22 mouse cellular contexts compared by ENCODE assay signal in the genomic region with DNA sequence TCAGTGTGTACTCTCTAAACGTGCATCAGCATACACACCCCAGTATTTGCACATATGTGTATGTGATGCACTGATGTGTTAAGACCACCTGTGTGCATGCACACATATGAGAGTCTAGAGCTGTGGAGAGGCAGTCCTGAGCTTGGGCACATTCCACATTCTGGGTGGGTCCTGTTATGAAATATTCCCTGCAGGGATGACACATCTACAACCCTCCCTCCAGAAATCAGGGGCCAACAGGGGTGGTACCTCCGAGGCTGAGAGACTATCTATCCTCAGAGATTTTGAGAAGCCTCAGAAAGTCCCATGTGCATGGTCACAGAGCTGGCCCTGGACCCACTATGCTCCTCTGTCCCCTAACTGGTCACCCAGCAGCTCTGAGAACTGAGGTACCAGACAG. TPM values are rescaled to one million over a fixed set of nuclear protein-coding genes. Genes with fewer than 3 reads are reported as not detected.
DNase-seq lines count a peak whose midpoint lies in the region; ATAC-seq lines count a peak whose summit lies in the region.
"Had no signal": no experiment of that assay in that cellular context is flagged by ENCODE, and none has a peak within 500 bp of the region (broad histone marks: within the 10 kb centered on the region; RNA-seq: fewer than 3 reads in every experiment).

No protein-coding gene starts in this region.

- no peaks in the 10 kb centered on the region for H3K36me3 ChIP-seq in heart, embryonic 12.5 days
- H3K36me3 ChIP-seq: embryonic facial prominence, embryonic 10.5 days; embryonic facial prominence, embryonic 12.5 days; forebrain, embryonic 15.5 days had no signal

- intact Hi-C loops in gastrocnemius, postnatal 14 days (cut with DNase I; ENCODE audit: low total_unique reads), result no loop called here

- ATAC-seq in heart, embryonic 12.5 days (ENCODE audit: insufficient number of reproducible peaks, low FRiP score), result no peak
- ATAC-seq: activated CD4-positive, CD25-positive, alpha-beta regulatory T cell, adult 4 months; forebrain, embryonic 13.5 days; forebrain, embryonic 15.5 days; Patski had no signal

- no peak overlapping the region for H3K4me2 ChIP-seq in heart, embryonic 12.5 days
- H3K4me2 ChIP-seq: embryonic facial prominence, embryonic 12.5 days; forebrain, embryonic 13.5 days; forebrain, embryonic 15.5 days had no signal

- no peak overlapping the region for H3K27ac ChIP-seq in heart, embryonic 12.5 days (ENCODE audit: poor library complexity, severe bottlenecking)
- H3K27ac ChIP-seq: embryonic facial prominence, embryonic 10.5 days; embryonic facial prominence, embryonic 12.5 days; forebrain, embryonic 13.5 days; forebrain, embryonic 15.5 days had no signal

- no peak overlapping the region for H3K4me3 ChIP-seq in heart, embryonic 12.5 days
- H3K4me3 ChIP-seq: embryonic facial prominence, embryonic 10.5 days; embryonic facial prominence, embryonic 12.5 days; forebrain, embryonic 13.5 days; forebrain, embryonic 15.5 days had no signal

- DNase-seq in gastrocnemius, adult 18-20 months (ENCODE audit: low spot score), result peak; percentile 47
- DNase-seq in gastrocnemius, postnatal 4 days (ENCODE audit: low spot score in 2 of 2), result no peak
- DNase-seq in gastrocnemius, postnatal 25 days, result peak; percentile 22
- DNase-seq in gastrocnemius, postnatal 14 days, result no peak
- peak; percentile 36 for DNase-seq in urinary bladder, postnatal 14 days (ENCODE audit: low spot score)
- DNase-seq in urinary bladder, postnatal 4 days (ENCODE audit: low spot score in 2 of 2), result no peak
- DNase-seq: adrenal gland, adult 8-10 months; adrenal gland, postnatal 14 days; adrenal gland, postnatal 36 days; cerebellum, adult 11-12 months; cerebellum, adult 2 months; cerebellum, adult 9-10 months; cerebellum, postnatal 10 days; cerebellum, postnatal 25 days had no signal

- H3K4me1 ChIP-seq in heart, embryonic 12.5 days (replicated peaks), result peaks cover 7% of the 10 kb centered on the region
- H3K4me1 ChIP-seq: embryonic facial prominence, embryonic 12.5 days had no signal

- H3K9ac ChIP-seq in heart, embryonic 12.5 days, result no peak overlapping the region
- H3K9ac ChIP-seq: embryonic facial prominence, embryonic 12.5 days; forebrain, embryonic 13.5 days; forebrain, embryonic 15.5 days had no signal

- 50% methylated on average over 2 of the region's 2 CpGs for WGBS in heart, embryonic 12.5 days

- peaks cover 13% of the 10 kb centered on the region; the same call in 1 of the 2 replicates for H3K27me3 ChIP-seq in heart, embryonic 12.5 days (replicated peaks)
- H3K27me3 ChIP-seq: forebrain, embryonic 15.5 days; Patski had no signal

- no peaks in the 10 kb centered on the region for H3K9me3 ChIP-seq in heart, embryonic 12.5 days (replicated peaks)
- H3K9me3 ChIP-seq: embryonic facial prominence, embryonic 10.5 days; embryonic facial prominence, embryonic 12.5 days; forebrain, embryonic 13.5 days; forebrain, embryonic 15.5 days had no signal

RNA-seq across cellular contexts. Expression of gene Aif1l, which starts 4.4 kb away (rescaled TPM):
- 1 to 10 TPM; 2.9 to 3.3 TPM for total RNA-seq in gastrocnemius, adult 18-20 months (2021)
- total RNA-seq in gastrocnemius, postnatal 4 days (2021), result 10 to 100 TPM; 21.6 to 25.8 TPM
- 1 to 10 TPM; 4.2 to 5.8 TPM for total RNA-seq in gastrocnemius, postnatal 25 days (2021)
- 10 to 100 TPM; 16.0 to 18.2 TPM for total RNA-seq in gastrocnemius, postnatal 14 days (2021)
- 80.5 and 81.6 TPM in 2 replicates for polyA plus RNA-seq in heart, embryonic 12.5 days (2016; fragmentation: Nextera tagmentation; extraction: Ambion mirVana)
- polyA plus RNA-seq: activated CD4-positive, CD25-positive, alpha-beta regulatory T cell, adult 4 months had no signal

RNA-seq across cellular contexts. Expression of gene Nup214, which starts 28.7 kb away (rescaled TPM):
- 10 to 100 TPM; 18.0 to 23.5 TPM for total RNA-seq in gastrocnemius, adult 18-20 months (2021)
- 10 to 100 TPM; 38.9 to 43.3 TPM for total RNA-seq in gastrocnemius, postnatal 4 days (2021)
- 10 to 100 TPM; 18.6 to 21.4 TPM for total RNA-seq in gastrocnemius, postnatal 25 days (2021)
- total RNA-seq in gastrocnemius, postnatal 14 days (2021), result 10 to 100 TPM; 20.0 to 20.6 TPM
- 59.8 and 63.4 TPM in 2 replicates for polyA plus RNA-seq in heart, embryonic 12.5 days (2016; fragmentation: Nextera tagmentation; extraction: Ambion mirVana)

RNA-seq across cellular contexts. Expression of gene Lamc3, which starts 58.5 kb away (rescaled TPM):
- total RNA-seq in gastrocnemius, adult 18-20 months (2021), result under 1 TPM; 0.16 to 0.33 TPM
- under 1 TPM; 0.12 to 0.13 TPM for total RNA-seq in gastrocnemius, postnatal 4 days (2021)
- total RNA-seq in gastrocnemius, postnatal 25 days (2021), result under 1 TPM; 0.29 to 0.79 TPM
- under 1 TPM; 0.60 to 0.66 TPM for total RNA-seq in gastrocnemius, postnatal 14 days (2021)
- polyA plus RNA-seq in heart, embryonic 12.5 days (2016; fragmentation: Nextera tagmentation; extraction: Ambion mirVana), result 1.1 and 1.3 TPM in 2 replicates
- total RNA-seq: MEL had no signal
- polyA plus RNA-seq: activated CD4-positive, CD25-positive, alpha-beta regulatory T cell, adult 4 months had no signal

Comparison
In these comparisons a context has a peak if more than half of its experiments do, and no peak if none do; other contexts are left out.
1. DNase-seq: peak in gastrocnemius, adult 18-20 months (single experiment), gastrocnemius, postnatal 25 days (single experiment) and urinary bladder, postnatal 14 days (single experiment); none in gastrocnemius, postnatal 4 days (0 of 2), gastrocnemius, postnatal 14 days (single experiment) and urinary bladder, postnatal 4 days (0 of 2).